Mouse (Mus musculus) limb, embryonic 10.5 days (tissue): ENCODE measurements around the gene Tram1l1. TPM values are rescaled to one million over a fixed set of nuclear protein-coding genes. Genes with fewer than 3 reads are reported as not detected.
"Not testable (repeated sequence)": the region's sequence is repeated elsewhere in the genome, so short reads cannot be mapped to it uniquely, and the experiment has no call there.

Experiments
- DNase-seq: peaks from one replicate; pipeline ENCODE4 v3.0.0-alpha.2; 2017; ENCODE audit warnings: low spot score
- H3K27ac ChIP-seq: fragments of 300-500 bp; sonication (generic); 2 replicates; pipeline ENCODE4 v1.5.1; 2016; ENCODE audit warnings: mild to moderate bottlenecking
- H3K27me3 ChIP-seq: fragments of 300-500 bp; sonication (generic); 2 replicates; pipeline ENCODE4 v1.6.1; 2016; ENCODE audit warnings: low read depth, mild to moderate bottlenecking; ENCODE audit not compliant: poor library complexity, severe bottlenecking
- H3K36me3 ChIP-seq: fragments of 300-500 bp; sonication (generic); 2 replicates; pipeline ENCODE4 v1.6.1; 2016; ENCODE audit warnings: mild to moderate bottlenecking, moderate library complexity
- H3K4me1 ChIP-seq: fragments of 300-500 bp; sonication (generic); 2 replicates; pipeline ENCODE4 v1.6.1; 2016
- H3K4me3 ChIP-seq: fragments of 300-500 bp; sonication (generic); 2 replicates; pipeline ENCODE4 v1.5.1; 2016; ENCODE audit warnings: mild to moderate bottlenecking, moderate library complexity
- H3K9me3 ChIP-seq: fragments of 300-500 bp; sonication (generic); replicated peaks from 2 replicates; pipeline ENCODE4 v1.6.1; 2016; ENCODE audit warnings: mild to moderate bottlenecking
- WGBS: fragments of 180-500 bp; shearing (Covaris S2); methylation state at CpG from one replicate; pipeline ENCODE4 v1.1.7; 2016; 5-methylcytosine and 5-hydroxymethylcytosine counted together
- polyA plus RNA-seq: library from polyadenylated mRNA; unstranded; fragments of >200 nt; fragmentation: Nextera tagmentation; extraction: Ambion mirVana; gene quantifications from 2 replicates; pipeline ENCODE4 v1.2.1, GENCODE M21; 2016

Tram1l1 gene
- polyA plus RNA-seq = 5.9 and 8.1 TPM in 2 replicates

DNA sequence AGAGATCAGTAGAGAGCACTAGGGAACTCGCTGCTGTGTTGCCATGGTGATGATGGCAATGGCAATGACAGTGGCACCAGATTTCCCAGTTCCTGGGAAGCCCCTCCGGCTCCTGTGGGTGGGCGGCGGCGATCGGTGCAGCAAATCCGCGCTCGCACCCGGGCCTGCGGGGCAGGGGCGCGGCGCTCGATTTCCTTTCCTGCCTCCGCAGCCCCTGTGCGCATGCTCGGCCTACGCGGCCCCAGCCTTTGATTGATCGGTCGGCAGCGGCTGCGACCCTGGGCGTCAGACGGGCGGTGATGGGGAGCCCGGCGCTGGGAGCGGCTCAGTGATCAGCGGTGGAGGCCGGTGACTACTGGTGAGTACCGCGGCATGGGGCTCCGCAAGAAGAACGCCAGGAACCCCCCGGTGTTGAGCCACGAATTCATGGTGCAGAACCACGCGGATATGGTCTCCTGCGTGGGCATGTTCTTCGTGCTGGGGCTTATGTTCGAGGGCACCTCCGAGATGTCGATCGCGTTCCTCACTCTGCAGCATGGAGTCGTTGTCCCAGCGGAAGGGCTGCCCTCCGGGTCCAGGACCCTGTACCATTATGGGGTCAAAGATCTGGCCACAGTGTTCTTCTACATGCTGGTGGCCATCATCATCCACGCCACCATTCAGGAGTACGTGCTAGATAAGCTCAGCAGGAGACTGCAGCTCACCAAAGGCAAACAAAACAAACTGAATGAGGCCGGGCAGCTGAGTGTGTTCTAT is at the start of gene Tram1l1:
Gene Tram1l1 (plus strand): TSS at position 35 of the 756 bp plus-strand sequence.
- Histone ChIP-seq H3K27ac (peak within 1 kb of the TSS; percentile 86), H3K36me3 (no peaks in the 10 kb centered on the region), H3K4me1 (peaks cover 19% of the 10 kb centered on the region), H3K9me3 (no peaks in the 10 kb centered on the region), H3K4me3 (peak within 1 kb of the TSS; percentile 66), H3K27me3 (no peaks in the 10 kb centered on the region)
- DNase-seq = peak; percentile 87
- WGBS = 5% methylated on average over 53 of the region's 53 CpGs

DNA sequence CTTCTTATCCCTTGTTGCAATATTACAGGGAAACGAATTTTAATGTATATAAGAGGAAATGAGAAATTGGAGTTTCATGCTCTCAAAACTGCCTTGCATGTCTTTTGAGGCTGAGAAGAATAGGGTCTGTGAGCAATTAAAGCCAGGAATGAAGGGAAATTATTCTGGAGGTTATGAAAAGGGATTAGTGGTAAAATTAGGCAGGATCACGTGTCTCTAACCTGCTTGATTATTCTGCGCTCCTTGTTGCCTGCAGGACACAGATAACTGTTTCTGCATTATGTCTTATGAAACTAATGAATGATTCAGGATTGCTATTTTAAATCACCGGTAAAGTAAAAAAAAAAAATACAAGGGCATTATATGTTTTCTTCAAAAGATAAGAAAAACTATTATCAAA is 49.4 kb upstream of the Tram1l1 start:
- DNase-seq = no peak
- Histone ChIP-seq H3K36me3 (no peaks in the 10 kb centered on the region), H3K27me3 (no peaks in the 10 kb centered on the region), H3K4me3 (no peak overlapping the region), H3K4me1 (0 out of 2 replicates have a peak, but pooled peaks cover 3% of the 10 kb centered on the region), H3K27ac (no peak overlapping the region), H3K9me3 (no peaks in the 10 kb centered on the region)
- WGBS = 78% methylated on average over 4 of the region's 4 CpGs

DNA sequence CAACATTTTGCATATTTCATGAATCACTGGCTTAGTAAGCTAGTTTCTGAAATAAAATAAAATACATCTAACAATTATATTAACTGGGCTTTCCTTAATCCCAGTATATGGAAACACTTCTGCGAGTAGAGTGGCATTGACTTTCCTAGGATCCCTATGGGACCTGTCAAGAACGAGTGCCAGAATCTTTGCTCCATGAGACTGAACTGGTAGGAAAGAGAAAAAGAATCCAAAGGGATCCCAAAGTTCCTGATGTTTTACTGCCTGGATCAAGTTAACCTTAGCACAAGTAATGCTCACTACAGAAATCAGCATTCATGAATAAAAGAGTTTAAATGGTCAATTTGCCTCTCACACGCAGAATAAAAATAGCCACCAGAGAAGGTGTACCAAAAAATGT is 49.0 kb upstream of the Tram1l1 start:
- no peak overlapping the region for H3K4me3 ChIP-seq
- H3K4me1 ChIP-seq = 0 out of 2 replicates have a peak, but pooled peaks cover 3% of the 10 kb centered on the region
- H3K9me3 ChIP-seq = no peaks in the 10 kb centered on the region
- H3K27ac ChIP-seq = no peak overlapping the region
- no peak for DNase-seq
- no peaks in the 10 kb centered on the region for H3K27me3 ChIP-seq
- 80% methylated on average over 3 of the region's 3 CpGs for WGBS
- H3K36me3 ChIP-seq = no peaks in the 10 kb centered on the region

GRCm38 (mm10) chr3:124272465-124273089 is 48.1 kb upstream of the Tram1l1 start:
- Histone ChIP-seq H3K27ac (no peak overlapping the region), H3K9me3 (no peaks in the 10 kb centered on the region), H3K4me1 (0 out of 2 replicates have a peak, but pooled peaks cover 3% of the 10 kb centered on the region), H3K27me3 (no peaks in the 10 kb centered on the region), H3K4me3 (no peak overlapping the region), H3K36me3 (no peaks in the 10 kb centered on the region)
- DNase-seq = no peak
- 76% methylated on average over 2 of the region's 2 CpGs for WGBS

- H3K36me3 ChIP-seq, H3K9me3 ChIP-seq, H3K4me1 ChIP-seq, H3K4me3 ChIP-seq, H3K27ac ChIP-seq, H3K27me3 ChIP-seq: not testable (repeated sequence)
- DNase-seq = peak; percentile 59
- WGBS = 16% methylated on average over 13 of the region's 13 CpGs
These were observed 45.6 kb upstream of the Tram1l1 start for GRCm38 (mm10) chr3:124274928-124275609.

DNA sequence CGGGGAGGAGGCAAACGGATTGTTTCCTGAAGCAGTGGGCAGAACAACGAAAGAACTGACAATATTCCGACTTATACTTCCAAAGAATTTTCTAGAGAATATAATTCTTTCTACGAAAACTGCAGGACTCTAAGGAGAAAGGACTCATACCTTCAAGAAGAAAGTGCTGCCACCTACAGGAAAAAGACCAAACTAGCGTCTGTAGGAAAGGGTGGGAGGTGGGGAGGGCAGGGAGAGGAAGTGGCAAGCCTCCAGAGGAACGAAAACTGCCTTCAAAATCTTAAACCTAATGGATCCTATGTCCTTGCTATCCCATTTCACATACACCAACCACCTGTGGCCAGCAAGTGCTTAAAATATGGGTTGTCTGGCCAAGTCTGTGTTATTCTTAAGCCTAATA is 31.7 kb upstream of the Tram1l1 start:
- H3K36me3 ChIP-seq, H3K9me3 ChIP-seq, H3K4me3 ChIP-seq, H3K27me3 ChIP-seq, H3K27ac ChIP-seq, H3K4me1 ChIP-seq, DNase-seq: not testable (repeated sequence)
- 41% methylated on average over 7 of the region's 7 CpGs for WGBS

GRCm38 (mm10) chr3:124319254-124319653 is 1.4 kb upstream of the Tram1l1 start:
- Histone ChIP-seq H3K4me1 (peaks cover 19% of the 10 kb centered on the region), H3K9me3 (no peaks in the 10 kb centered on the region), H3K36me3 (no peaks in the 10 kb centered on the region), H3K4me3 (no peak overlapping the region), H3K27me3 (no peaks in the 10 kb centered on the region), H3K27ac (no peak overlapping the region)
- WGBS = 92% methylated on average over 4 of the region's 4 CpGs
- no peak for DNase-seq

- H3K4me1 ChIP-seq = peaks cover 19% of the 10 kb centered on the region
- 22% methylated on average over 2 of the region's 2 CpGs for WGBS
- H3K9me3 ChIP-seq = no peaks in the 10 kb centered on the region
- no peaks in the 10 kb centered on the region for H3K36me3 ChIP-seq
- no peaks in the 10 kb centered on the region for H3K27me3 ChIP-seq
- DNase-seq = no peak
- peak overlapping the region; percentile 86 for H3K27ac ChIP-seq
- H3K4me3 ChIP-seq = peak overlapping the region; percentile 66
These were observed 257 bp upstream of the Tram1l1 start for GRCm38 (mm10) chr3:124320398-124320797.

- DNase-seq = no peak
- Histone ChIP-seq H3K9me3 (no peaks in the 10 kb centered on the region), H3K27me3 (no peaks in the 10 kb centered on the region), H3K4me3 (no peak overlapping the region), H3K27ac (no peak overlapping the region), H3K4me1 (no peaks in the 10 kb centered on the region), H3K36me3 (no peaks in the 10 kb centered on the region)
These were observed 25.8 kb downstream of the Tram1l1 start for GRCm38 (mm10) chr3:124346445-124346844.

DNA sequence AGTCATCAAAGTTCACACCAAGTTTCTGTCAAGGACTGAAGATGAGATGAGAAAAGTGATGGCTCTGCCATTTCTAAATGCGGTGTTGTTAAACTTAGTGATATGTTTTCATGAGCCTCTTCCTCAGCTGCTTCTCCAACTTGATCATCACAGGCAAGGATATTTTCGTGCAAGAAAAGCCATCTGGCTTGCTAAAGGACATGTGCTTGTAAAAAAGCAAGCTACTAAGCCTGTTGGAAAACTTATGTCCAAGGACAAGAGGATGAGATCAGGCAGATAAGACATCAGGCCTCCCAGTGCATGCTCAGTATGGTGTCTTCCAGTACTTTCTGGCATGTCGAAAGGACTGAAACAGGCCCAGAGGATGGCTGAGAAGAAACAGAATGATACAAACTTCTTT is 36.9 kb downstream of the Tram1l1 start:
- Histone ChIP-seq H3K27ac (no peak overlapping the region), H3K36me3 (no peaks in the 10 kb centered on the region), H3K4me1 (no peaks in the 10 kb centered on the region), H3K9me3 (no peaks in the 10 kb centered on the region), H3K4me3 (no peak overlapping the region), H3K27me3 (no peaks in the 10 kb centered on the region)
- no peak for DNase-seq
- 84% methylated on average over 3 of the region's 3 CpGs for WGBS

GRCm38 (mm10) chr3:124372031-124372430 is 51.4 kb downstream of the Tram1l1 start:
- H3K4me1 ChIP-seq = no peaks in the 10 kb centered on the region
- H3K9me3 ChIP-seq = no peaks in the 10 kb centered on the region
- H3K4me3 ChIP-seq = no peak overlapping the region
- H3K36me3 ChIP-seq = no peaks in the 10 kb centered on the region
- H3K27ac ChIP-seq = no peak overlapping the region
- no peak for DNase-seq
- WGBS = 85% methylated on average over 2 of the region's 2 CpGs
- H3K27me3 ChIP-seq = no peaks in the 10 kb centered on the region
